Mouse (Mus musculus) gastrocnemius, postnatal 36 days (tissue): Measurements from ENCODE around the gene Nup188. TPM values are rescaled to one million over a fixed set of nuclear protein-coding genes. Genes with fewer than 3 reads are reported as not detected.

Experiments used
- DNase-seq, 2 experiments: peaks; one replicate each; pipeline ENCODE4 v3.0.0; 2022
- intact Hi-C: fragments of 180-260 bp; cut with DNase I; formaldehyde crosslinking; loops from one replicate; pipeline ENCODE4 v1.15.1; 2025
- microRNA-seq, 2 experiments: library from miRNA; unstranded; fragments of <30 nt; microRNA quantifications; one replicate each; pipeline ENCODE4 v1.2.0; 2021
- total RNA-seq, 2 experiments: library from RNA; stranded (reverse); gene quantifications; 2 replicates each; pipeline ENCODE4 v1.2.3; 2021

The Nup188 gene
- total RNA-seq, 2 experiments from 2014 or later = 6.9 to 9.1 TPM

- no peak for DNase-seq
Observed at GRCm38 (mm10) chr2:30372726-30373125, 86.5 kb downstream of the Nup188 start.

GRCm38 (mm10) chr2:30375893-30376292 lies 89.7 kb downstream of the Nup188 start:
- no peak for DNase-seq
- intact Hi-C loops = no loop called here

More at GRCm38 (mm10) chr2:30372726-30373125, 86.5 kb downstream of the Nup188 start:
- intact Hi-C loops = no loop called here

DNA sequence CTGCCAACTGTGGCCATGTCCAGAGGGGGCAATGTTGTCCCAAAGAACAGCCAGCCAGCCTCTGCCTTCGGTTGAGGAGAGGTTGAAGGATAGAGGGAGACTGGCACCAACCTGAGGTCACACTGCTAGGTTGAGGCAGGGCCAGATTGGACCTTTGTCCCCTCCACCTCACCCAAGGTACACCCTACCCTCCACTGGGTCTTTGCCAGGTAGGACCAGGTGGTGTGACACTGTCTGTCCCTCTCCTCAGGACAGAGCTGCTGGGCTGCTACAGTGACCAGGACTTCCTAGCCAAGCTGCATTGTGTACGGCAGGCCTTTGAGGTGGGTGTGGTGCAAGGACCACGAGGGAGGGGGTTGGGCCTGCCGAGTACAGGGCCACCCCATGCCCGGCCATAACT lies 91.5 kb downstream of the Nup188 start:
- DNase-seq = no peak
- intact Hi-C loops = no loop called here

- DNase-seq = no peak
- intact Hi-C loops = no loop called here
Observed at GRCm38 (mm10) chr2:30379307-30379706, 93.1 kb downstream of the Nup188 start.

DNA sequence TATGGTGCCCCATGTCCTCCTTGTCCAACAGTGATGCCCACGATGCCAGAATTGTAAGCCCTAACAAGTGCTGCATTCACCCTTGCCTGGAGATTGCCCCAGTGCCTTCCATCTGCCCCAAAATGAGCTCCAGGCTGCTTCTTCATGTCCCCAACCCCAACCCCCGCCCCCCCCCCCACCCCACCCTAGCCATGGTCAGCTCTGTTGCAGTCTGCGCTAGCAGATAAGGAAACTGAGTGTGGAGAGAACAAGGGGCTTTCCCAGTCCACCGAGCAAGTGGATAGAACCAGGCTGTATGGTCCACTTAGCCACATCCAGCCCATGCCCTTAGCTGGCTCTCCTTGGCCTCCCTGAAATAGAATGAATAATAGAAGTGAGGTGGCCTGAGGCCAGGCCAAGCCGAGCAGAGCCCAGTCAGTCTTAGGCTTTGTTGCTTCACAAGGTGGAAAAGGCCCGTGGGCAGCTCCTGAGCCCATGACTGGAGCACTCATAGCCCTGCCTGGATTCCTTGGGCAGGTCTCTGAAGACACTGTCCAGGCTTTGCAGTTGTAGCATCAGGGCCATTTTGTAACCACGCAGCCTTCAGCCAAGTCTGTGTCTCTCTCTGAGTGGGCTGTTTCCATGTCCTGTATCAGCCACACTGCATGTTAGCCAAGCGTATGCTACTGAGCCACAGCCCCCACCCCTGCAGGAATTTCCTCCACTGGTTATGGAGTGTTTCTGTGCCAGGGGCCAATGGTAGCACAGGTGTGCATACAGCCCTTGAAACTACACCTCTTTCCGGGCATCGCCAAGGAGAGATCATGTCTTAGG lies 94.6 kb downstream of the Nup188 start:
- no peak for DNase-seq
- intact Hi-C loops = no loop called here

DNA sequence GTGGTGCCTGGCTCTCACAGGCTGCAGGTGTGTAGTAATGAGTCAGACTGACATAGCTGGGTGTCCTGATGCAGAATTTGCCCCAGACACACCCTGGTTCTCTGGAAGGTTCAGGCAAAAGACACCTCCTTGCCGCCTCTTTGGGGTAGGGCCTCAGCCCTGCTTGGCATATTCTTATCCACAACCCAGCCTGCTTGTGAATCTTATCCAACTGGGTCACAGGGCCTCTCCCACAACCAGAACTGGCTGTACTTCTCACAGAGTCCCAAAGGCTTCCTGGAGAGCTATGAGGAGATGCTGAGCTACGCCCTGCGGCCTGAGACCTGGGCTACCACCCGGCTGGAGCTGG lies 95.2 kb downstream of the Nup188 start:
- intact Hi-C loops = no loop called here
- DNase-seq = no peak

GRCm38 (mm10) chr2:30384814-30385213 lies 98.6 kb downstream of the Nup188 start:
- no peak for DNase-seq
- intact Hi-C loops = no loop called here

DNA sequence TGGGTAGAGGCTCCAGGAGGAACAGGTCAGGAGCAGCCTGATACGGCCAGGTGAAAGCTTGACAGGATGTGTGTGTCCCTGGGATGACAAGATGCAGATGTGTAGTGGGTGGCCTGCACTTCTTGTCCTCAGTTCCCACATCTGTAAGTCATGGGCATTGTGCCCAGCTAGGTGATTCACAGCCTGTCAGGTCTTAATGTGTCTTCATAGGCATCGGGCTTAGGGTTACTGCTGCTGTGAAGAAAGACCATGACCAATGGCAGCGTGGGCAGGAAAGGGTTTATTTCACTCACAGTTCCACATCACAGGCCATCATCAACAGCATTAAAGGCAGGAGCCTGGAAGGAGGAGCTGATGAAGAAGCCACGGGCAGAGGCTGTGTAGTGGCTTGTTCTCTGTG lies 99.4 kb downstream of the Nup188 start:
- intact Hi-C loops = no loop called here

GRCm38 (mm10) chr2:30386913-30387312 lies 100.7 kb downstream of the Nup188 start:
- intact Hi-C loops = no loop called here
- DNase-seq = no peak

More for the DNA sequence above, 99.4 kb downstream of the Nup188 start:
- no peak for DNase-seq

- intact Hi-C loops = no loop called here
- DNase-seq = no peak
Observed at GRCm38 (mm10) chr2:30389000-30389399, 102.8 kb downstream of the Nup188 start.

DNA sequence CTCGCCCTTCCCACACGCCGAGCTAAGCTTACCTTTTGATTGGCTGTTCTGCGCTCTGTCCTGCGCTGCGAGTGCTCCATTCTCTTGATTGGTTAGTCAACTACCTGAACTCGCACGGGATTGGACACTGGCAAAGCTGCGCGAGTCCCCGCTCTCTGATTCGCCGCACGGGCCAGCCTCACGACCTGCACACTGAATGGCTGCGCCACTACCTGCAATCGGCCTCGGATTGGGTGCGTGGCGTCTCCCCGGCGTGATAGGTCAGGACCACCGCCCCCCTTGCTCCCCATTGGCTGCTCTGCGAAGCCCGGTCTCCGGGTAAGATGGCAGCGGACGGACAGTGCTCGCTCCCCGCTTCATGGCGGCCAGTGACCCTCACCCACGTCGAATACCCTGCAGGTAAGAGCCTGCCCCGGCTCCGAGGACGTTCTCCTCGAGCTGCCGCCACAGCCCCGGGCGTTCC lies 105.9 kb downstream of the Nup188 start, which contains the start of gene Dolpp1:
Gene Dolpp1, plus strand, starts transcription at position 141 of the 463 bp plus-strand sequence.
- intact Hi-C loops = no loop called here
- DNase-seq = peak; percentile 92 to 95

DNA sequence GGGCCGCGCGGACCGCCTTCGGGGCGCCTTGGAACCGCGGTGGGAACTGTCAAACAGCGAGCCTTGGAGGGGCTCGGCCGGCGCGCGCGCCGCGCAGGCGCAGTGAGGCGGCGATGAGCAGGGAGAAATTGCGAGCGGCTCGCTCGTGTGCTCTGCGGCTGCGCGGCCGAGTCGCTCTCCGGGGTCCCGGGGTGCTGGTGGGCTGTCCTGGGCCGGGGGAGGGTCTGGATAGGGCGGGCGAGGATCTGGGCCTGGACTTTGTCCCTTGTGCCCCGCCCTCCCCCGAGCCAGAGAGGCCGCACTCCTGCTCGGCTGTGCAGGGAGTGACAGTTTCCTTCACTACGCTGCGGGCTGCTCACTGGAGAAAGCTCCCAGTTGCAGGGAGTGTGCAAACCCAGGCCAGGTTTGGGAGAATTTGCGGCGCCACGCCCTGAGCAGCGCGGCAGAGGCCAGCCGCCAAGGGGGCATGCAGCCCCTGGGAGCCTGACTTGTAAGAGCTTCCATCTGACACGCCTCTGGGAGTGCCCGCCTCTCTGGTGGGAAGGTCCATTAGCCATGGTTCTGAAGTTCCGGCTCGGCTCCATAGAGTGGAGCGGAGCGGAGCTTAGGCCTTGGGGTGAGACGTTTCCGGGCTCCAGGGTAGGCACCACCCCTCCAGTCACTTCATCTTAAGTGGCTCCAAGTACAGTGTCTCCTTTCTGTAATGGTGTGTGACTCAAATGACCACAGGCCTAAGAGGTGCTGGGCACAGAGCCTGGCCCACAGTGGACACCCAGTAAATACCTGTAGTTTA lies 106.6 kb downstream of the Nup188 start:
- peak; percentile 61 to 73 for DNase-seq
- intact Hi-C loops = no loop called here

- intact Hi-C loops = no loop called here
- no peak for DNase-seq
Observed at GRCm38 (mm10) chr2:30393370-30393656, 107.1 kb downstream of the Nup188 start.

Small RNA genes lying within 50 kb of the gene (microRNA-seq; reads per million reads assigned to microRNA genes)
- 0 reads per million in 2 experiments for gene Gm47292

Other genes starting within 250 kb of the Nup188 start
- 1 to 10 TPM; 3.9 to 4.1 TPM for gene Wdr34, start 237.5 kb upstream of the Nup188 start, total RNA-seq
- 10 to 100 TPM; 81.3 to 93.3 TPM for gene Set, start 229.0 kb upstream of the Nup188 start, total RNA-seq
- gene Pkn3, start 208.7 kb upstream of the Nup188 start, total RNA-seq = 1 to 10 TPM; 2.8 to 5.1 TPM
- 1 to 10 TPM; 2.6 to 3.0 TPM for gene Zdhhc12, start 192.7 kb upstream of the Nup188 start, total RNA-seq
- 10 to 100 TPM; 19.9 to 21.7 TPM for gene Zer1, start 161.8 kb upstream of the Nup188 start, total RNA-seq
- 10 to 100 TPM; 11.4 to 12.2 TPM for gene Tbc1d13, start 152.7 kb upstream of the Nup188 start, total RNA-seq
- gene Endog, start 114.9 kb upstream of the Nup188 start, total RNA-seq = 10 to 100 TPM; 51.4 to 54.6 TPM
- gene Spout1, start 107.9 kb upstream of the Nup188 start, total RNA-seq = 1 to 10 TPM; 4.5 to 4.8 TPM
- gene Kyat1, start 80.5 kb upstream of the Nup188 start, total RNA-seq = 10 to 100 TPM; 26.8 to 29.5 TPM
- gene Lrrc8a, start 48.7 kb upstream of the Nup188 start, total RNA-seq = 10 to 100 TPM; 18.5 to 19.8 TPM
- 1 to 10 TPM in 1 of 2 experiments, under 1 TPM in 1; 0.99 to 2.0 TPM for gene Gm28035, start 45.8 kb upstream of the Nup188 start, total RNA-seq
- 10 to 100 TPM; 18.6 to 20.1 TPM for gene Phyhd1, start 20.2 kb upstream of the Nup188 start, total RNA-seq
- gene Gm28038, start 5.4 kb upstream of the Nup188 start, total RNA-seq = not detected
- 10 to 100 TPM; 20.9 to 21.2 TPM for gene Dolk, start 63 bp upstream of the Nup188 start, total RNA-seq
- gene Sh3glb2, start 72.9 kb downstream of the Nup188 start, total RNA-seq = 10 to 100 TPM; 16.3 to 17.6 TPM
- 10 to 100 TPM; 15.5 to 19.6 TPM for gene Miga2, start 77.8 kb downstream of the Nup188 start, total RNA-seq
- 1 to 10 TPM; 5.5 to 6.7 TPM for gene Dolpp1, start 105.9 kb downstream of the Nup188 start, total RNA-seq
- gene Crat, start 129.4 kb downstream of the Nup188 start, total RNA-seq = 100 to 1,000 TPM; 356 to 381 TPM
- gene Ptpa, start 129.6 kb downstream of the Nup188 start, total RNA-seq = 10 to 100 TPM; 55.1 to 58.9 TPM
- gene Ier5l, start 187.8 kb downstream of the Nup188 start, total RNA-seq = 1 to 10 TPM; 1.7 TPM